Mouse (Mus musculus) stomach, postnatal 0 days (tissue): Measurements from ENCODE around the gene Kdm2b.
"Not testable (repeated sequence)": the region's sequence is repeated elsewhere in the genome, so short reads cannot be mapped to it uniquely, and the experiment has no call there.

Experiments used
- CTCF ChIP-seq: IDR thresholded peaks from 2 replicates; pipeline ENCODE4 v1.5.1; 2016; ENCODE audit warnings: antibody characterized with exemption, low read depth, mild to moderate bottlenecking, moderate library complexity
- EP300 ChIP-seq: optimal IDR thresholded peaks from 2 replicates; pipeline ENCODE3; 2016; ENCODE audit warnings: antibody characterized with exemption

GRCm38 (mm10) chr5:122974701-122975100 lies 14.9 kb downstream of the Kdm2b start:
- TF ChIP-seq CTCF, EP300: not testable (repeated sequence)
